ENCODE assay signal across 8 mouse cellular contexts in genomic region chr6:33929342-33930086, GRCm38 (mm10).
A peak's percentile ranks its signal among the peaks of the same experiment; 100 is the strongest.
DNase-seq lines count a peak whose midpoint lies in the region; ATAC-seq and TF ChIP-seq lines count a peak whose summit lies in the region.

No protein-coding gene starts in this region.

- no peaks in the 10 kb centered on the region for H3K79me2 ChIP-seq in C2C12 (ENCODE audit: control insufficient read depth, insufficient read depth)

- no peaks in the 10 kb centered on the region for H3K9me3 ChIP-seq in heart, embryonic 11.5 days (replicated peaks; ENCODE audit: control insufficient read depth, low read length)
- H3K9me3 ChIP-seq in kidney, embryonic 14.5 days (ENCODE audit: control insufficient read depth, low read length) = no peaks in the 10 kb centered on the region
- no peaks in the 10 kb centered on the region for H3K9me3 ChIP-seq in limb, embryonic 13.5 days
- no peaks in the 10 kb centered on the region for H3K9me3 ChIP-seq in stomach, embryonic 15.5 days

- H3K27me3 ChIP-seq in C2C12 (ENCODE audit: control insufficient read depth, insufficient read depth, insufficient read length) = no peaks in the 10 kb centered on the region
- H3K27me3 ChIP-seq in heart, embryonic 11.5 days (ENCODE audit: control insufficient read depth, insufficient read depth, low read length) = no peaks in the 10 kb centered on the region
- no peaks in the 10 kb centered on the region for H3K27me3 ChIP-seq in kidney, embryonic 14.5 days (ENCODE audit: control insufficient read depth, insufficient read depth, low read length)
- no peaks in the 10 kb centered on the region for H3K27me3 ChIP-seq in limb, embryonic 13.5 days
- no peaks in the 10 kb centered on the region for H3K27me3 ChIP-seq in stomach, embryonic 15.5 days (replicated peaks)

- no peak overlapping the region for H3K27ac ChIP-seq in bone marrow, adult 2 months (ENCODE audit: control insufficient read depth, insufficient read depth, low read depth, low read length, poor library complexity)
- no peak overlapping the region for H3K27ac ChIP-seq in embryonic fibroblast, embryonic 13.5 days (ENCODE audit: insufficient read depth, low read length)
- H3K27ac ChIP-seq in heart, embryonic 11.5 days (ENCODE audit: low read depth, low read length) = no peak overlapping the region
- no peak overlapping the region for H3K27ac ChIP-seq in kidney, embryonic 14.5 days (ENCODE audit: low read depth, low read length)
- H3K27ac ChIP-seq in limb, embryonic 13.5 days = no peak overlapping the region
- H3K27ac ChIP-seq in stomach, embryonic 15.5 days = no peak overlapping the region

- H3ac ChIP-seq in C2C12 (ENCODE audit: control insufficient read depth, insufficient read length, low read depth) = no peak overlapping the region

- no peak overlapping the region for H3K4me3 ChIP-seq in C2C12 (ENCODE audit: insufficient read depth, poor library complexity, severe bottlenecking)
- no peak overlapping the region for H3K4me3 ChIP-seq in bone marrow, adult 2 months (replicated peaks; ENCODE audit: control insufficient read depth, low read depth, low read length)
- H3K4me3 ChIP-seq in embryonic fibroblast, embryonic 13.5 days (ENCODE audit: insufficient read depth, low read length) = no peak overlapping the region
- H3K4me3 ChIP-seq in heart, embryonic 11.5 days (ENCODE audit: low read depth, low read length) = no peak overlapping the region
- H3K4me3 ChIP-seq in kidney, embryonic 14.5 days (ENCODE audit: low read length) = no peak overlapping the region
- H3K4me3 ChIP-seq in limb, embryonic 13.5 days = no peak overlapping the region
- H3K4me3 ChIP-seq in stomach, embryonic 15.5 days (replicated peaks) = no peak overlapping the region

- H3K4me1 ChIP-seq in bone marrow, adult 2 months (ENCODE audit: control insufficient read depth, insufficient read depth, low read length) = no peaks in the 10 kb centered on the region
- no peaks in the 10 kb centered on the region for H3K4me1 ChIP-seq in embryonic fibroblast, embryonic 13.5 days (ENCODE audit: control insufficient read depth, insufficient read depth, low read length)
- no peaks in the 10 kb centered on the region for H3K4me1 ChIP-seq in heart, embryonic 11.5 days (ENCODE audit: control insufficient read depth, insufficient read depth, low read length)
- H3K4me1 ChIP-seq in kidney, embryonic 14.5 days (ENCODE audit: control insufficient read depth, insufficient read depth, low read length) = no peaks in the 10 kb centered on the region
- H3K4me1 ChIP-seq in limb, embryonic 13.5 days = peaks cover 10% of the 10 kb centered on the region
- H3K4me1 ChIP-seq in stomach, embryonic 15.5 days = peaks cover 4% of the 10 kb centered on the region

- no peaks in the 10 kb centered on the region for H3K36me3 ChIP-seq in C2C12 (ENCODE audit: control insufficient read depth, insufficient read depth)
- no peaks in the 10 kb centered on the region for H3K36me3 ChIP-seq in heart, embryonic 11.5 days (ENCODE audit: control insufficient read depth, insufficient read depth, low read length)
- H3K36me3 ChIP-seq in kidney, embryonic 14.5 days (ENCODE audit: control insufficient read depth, insufficient read depth, low read length) = no peaks in the 10 kb centered on the region
- no peaks in the 10 kb centered on the region for H3K36me3 ChIP-seq in limb, embryonic 13.5 days
- no peaks in the 10 kb centered on the region for H3K36me3 ChIP-seq in stomach, embryonic 15.5 days

- H3K79me3 ChIP-seq in C2C12 (ENCODE audit: low read depth) = no peaks in the 10 kb centered on the region

- WGBS in bone marrow, adult 2 months = 35% methylated on average over 13 of the region's 13 CpGs
- 25% methylated on average over 13 of the region's 13 CpGs for WGBS in heart, embryonic 11.5 days (ENCODE audit: insufficient replicate concordance)
- 27% methylated on average over 13 of the region's 13 CpGs for WGBS in kidney, embryonic 14.5 days
- WGBS in limb, embryonic 13.5 days = 23% methylated on average over 13 of the region's 13 CpGs
- 17% methylated on average over 13 of the region's 13 CpGs for WGBS in stomach, embryonic 15.5 days

- ATAC-seq in heart, embryonic 11.5 days (replicated peaks; ENCODE audit: insufficient number of reproducible peaks, low FRiP score, low TSS enrichment) = 0 out of 2 replicates have a peak, but pooled peaks have one; percentile 42
- peak; percentile 78 for ATAC-seq in kidney, embryonic 14.5 days (ENCODE audit: low FRiP score, low TSS enrichment)
- ATAC-seq in limb, embryonic 13.5 days (ENCODE audit: low FRiP score, low read depth) = peak; percentile 85; the same call in 1 of the 2 replicates
- ATAC-seq in stomach, embryonic 15.5 days (ENCODE audit: insufficient read depth, low FRiP score, low read depth) = peak; percentile 78; the same call in 1 of the 2 replicates

- H3K4me2 ChIP-seq in heart, embryonic 11.5 days = peak overlapping the region; percentile 14; the same call in 1 of the 2 replicates
- H3K4me2 ChIP-seq in kidney, embryonic 14.5 days (replicated peaks; ENCODE audit: low read depth, low read length) = no peak overlapping the region
- peak overlapping the region; percentile 27 for H3K4me2 ChIP-seq in limb, embryonic 13.5 days (replicated peaks)
- H3K4me2 ChIP-seq in stomach, embryonic 15.5 days = no peak overlapping the region

- DNase-seq in neural tube, embryonic 10.5 days (ENCODE audit: extremely low spot score, low spot score) = peak; percentile 78

- no peak for TF ChIP-seq POLR2A in bone marrow, adult 2 months (IDR thresholded peaks at IDR 0.05; ENCODE audit: borderline replicate concordance, control insufficient read depth, low read depth, low read length)
- TF ChIP-seq POLR2A in embryonic fibroblast, embryonic 13.5 days (IDR thresholded peaks at IDR 0.05; ENCODE audit: low read depth, low read length) = no peak

- no peak overlapping the region for H3K9ac ChIP-seq in heart, embryonic 11.5 days (ENCODE audit: low read depth, low read length)
- no peak overlapping the region for H3K9ac ChIP-seq in kidney, embryonic 14.5 days (ENCODE audit: low read depth, low read length)
- no peak overlapping the region for H3K9ac ChIP-seq in limb, embryonic 13.5 days
- no peak overlapping the region for H3K9ac ChIP-seq in stomach, embryonic 15.5 days

- TF ChIP-seq CTCF in C2C12 (IDR thresholded peaks at IDR 0.05; ENCODE audit: control insufficient read depth, insufficient read depth, insufficient read length) = peak; percentile 83
- peak; percentile 78 for TF ChIP-seq CTCF in bone marrow, adult 2 months (IDR thresholded peaks at IDR 0.05; ENCODE audit: control insufficient read depth, insufficient read depth, low read length)
- TF ChIP-seq CTCF in embryonic fibroblast, embryonic 13.5 days (IDR thresholded peaks at IDR 0.05; ENCODE audit: borderline replicate concordance, insufficient read depth, low read length) = peak; percentile 92

TF ChIP-seq in C2C12, 6 proteins besides CTCF, POLR2A, EP300 and RAD21:
- no peak for TF ChIP-seq USF1 (IDR thresholded peaks at IDR 0.05; ENCODE audit: low read depth)
- no peak for TF ChIP-seq MYOG (IDR thresholded peaks at IDR 0.05; ENCODE audit: control insufficient read depth, extremely low read depth, insufficient read length)
- no peak for TF ChIP-seq CEBPB (IDR thresholded peaks at IDR 0.05; ENCODE audit: low read depth)
- TF ChIP-seq MAX (IDR thresholded peaks at IDR 0.05) = no peak
- no peak for TF ChIP-seq MYOD1 (IDR thresholded peaks at IDR 0.05; ENCODE audit: control insufficient read depth, insufficient read length, low read depth)
- no peak for TF ChIP-seq FOSL1 (IDR thresholded peaks at IDR 0.05; ENCODE audit: insufficient read depth, low read length, poor library complexity, severe bottlenecking)

Comparison
In these comparisons a context has a peak if more than half of its experiments do, and no peak if none do; other contexts are left out.
1. H3K4me2 ChIP-seq: peak in heart, embryonic 11.5 days (single experiment) and limb, embryonic 13.5 days (single experiment); none in kidney, embryonic 14.5 days (single experiment) and stomach, embryonic 15.5 days (single experiment).
2. Peak in every context shown above with its lines, with median percentiles within 50 percentile points of each other: CTCF ChIP-seq and ATAC-seq.